In genomic region chr11:102480897-102481296, GRCm38 (mm10) we compare ENCODE assay signal across 20 mouse cellular contexts. TPM values are rescaled to one million over a fixed set of nuclear protein-coding genes. Genes with fewer than 3 reads are reported as not detected.
DNase-seq lines count a peak whose midpoint lies in the region; ATAC-seq and TF ChIP-seq lines count a peak whose summit lies in the region.
"Had no signal": no experiment of that assay in that cellular context is flagged by ENCODE, and none has a peak within 500 bp of the region (broad histone marks: within the 10 kb centered on the region; RNA-seq: fewer than 3 reads in every experiment).

No protein-coding gene starts in this region.

- H3K4me1 ChIP-seq in kidney, postnatal 0 days (replicated peaks; ENCODE audit: insufficient read depth, low read length), result no peaks in the 10 kb centered on the region
- no peaks in the 10 kb centered on the region for H3K4me1 ChIP-seq in midbrain, embryonic 14.5 days (ENCODE audit: control insufficient read depth, insufficient read depth, low read length)
- H3K4me1 ChIP-seq in midbrain, embryonic 13.5 days (replicated peaks), result no peaks in the 10 kb centered on the region
- no peaks in the 10 kb centered on the region for H3K4me1 ChIP-seq in cortical plate, adult 2 months (ENCODE audit: control insufficient read depth, insufficient read depth, low read length)
- H3K4me1 ChIP-seq: forebrain, embryonic 15.5 days; heart, embryonic 15.5 days; limb, embryonic 15.5 days; midbrain, embryonic 10.5 days had no signal

- no peak overlapping the region for H3K4me2 ChIP-seq in kidney, postnatal 0 days (ENCODE audit: low read length)
- no peak overlapping the region for H3K4me2 ChIP-seq in midbrain, embryonic 14.5 days (ENCODE audit: low read length)
- H3K4me2 ChIP-seq in midbrain, embryonic 13.5 days (replicated peaks), result no peak overlapping the region
- H3K4me2 ChIP-seq: forebrain, embryonic 15.5 days; heart, embryonic 15.5 days; hindbrain, embryonic 14.5 days; limb, embryonic 15.5 days had no signal

- peaks cover 46% of the 10 kb centered on the region for H3K36me3 ChIP-seq in kidney, postnatal 0 days (ENCODE audit: insufficient read depth, low read length)
- H3K36me3 ChIP-seq in midbrain, embryonic 14.5 days (ENCODE audit: control insufficient read depth, insufficient read depth, low read length), result peaks cover 74% of the 10 kb centered on the region
- peaks cover 78% of the 10 kb centered on the region for H3K36me3 ChIP-seq in midbrain, embryonic 13.5 days

- no peaks in the 10 kb centered on the region for H3K27me3 ChIP-seq in kidney, postnatal 0 days (ENCODE audit: insufficient read depth, low read length)
- H3K27me3 ChIP-seq in midbrain, embryonic 14.5 days (ENCODE audit: control insufficient read depth, insufficient read depth, low read length), result no peaks in the 10 kb centered on the region
- no peaks in the 10 kb centered on the region for H3K27me3 ChIP-seq in midbrain, embryonic 13.5 days
- H3K27me3 ChIP-seq: forebrain, embryonic 15.5 days; heart, embryonic 15.5 days; limb, embryonic 15.5 days had no signal

- WGBS in kidney, postnatal 0 days, result 95% methylated on average over 4 of the region's 4 CpGs
- 80% methylated on average over 4 of the region's 4 CpGs for WGBS in midbrain, embryonic 14.5 days
- WGBS in midbrain, embryonic 13.5 days, result 86% methylated on average over 4 of the region's 4 CpGs

- no peak for TF ChIP-seq POLR2A in cortical plate, adult 2 months (IDR thresholded peaks at IDR 0.05; ENCODE audit: extremely low read depth, insufficient read depth, low read length)

- peak; percentile 47; the same call in 1 of the 2 replicates for ATAC-seq in frontal cortex, adult (ENCODE audit: low TSS enrichment)
- no peak for ATAC-seq in kidney, postnatal 0 days (replicated peaks; ENCODE audit: low FRiP score, low read depth)
- ATAC-seq in midbrain, embryonic 14.5 days (ENCODE audit: low FRiP score, low TSS enrichment), result no peak
- ATAC-seq in midbrain, embryonic 13.5 days, result no peak
- ATAC-seq: forebrain, embryonic 15.5 days had no signal

- H3K9me3 ChIP-seq in kidney, postnatal 0 days (replicated peaks; ENCODE audit: low read length), result no peaks in the 10 kb centered on the region
- H3K9me3 ChIP-seq in midbrain, embryonic 14.5 days (ENCODE audit: control insufficient read depth, low read length), result no peaks in the 10 kb centered on the region
- no peaks in the 10 kb centered on the region for H3K9me3 ChIP-seq in midbrain, embryonic 13.5 days
- H3K9me3 ChIP-seq: forebrain, embryonic 15.5 days; heart, embryonic 15.5 days; limb, embryonic 15.5 days; midbrain, embryonic 10.5 days had no signal

- peak; percentile 63 for TF ChIP-seq CTCF in kidney, postnatal 0 days (IDR thresholded peaks at IDR 0.05; ENCODE audit: low read depth)
- peak; percentile 31; the same call in 1 of the 2 replicates for TF ChIP-seq CTCF in cortical plate, adult 2 months (IDR thresholded peaks at IDR 0.05; ENCODE audit: extremely low read depth, insufficient read depth, low read length)

- H3K4me3 ChIP-seq in kidney, postnatal 0 days (replicated peaks; ENCODE audit: low read depth, low read length), result no peak overlapping the region
- H3K4me3 ChIP-seq in midbrain, embryonic 14.5 days (replicated peaks; ENCODE audit: low read depth, low read length), result no peak overlapping the region
- H3K4me3 ChIP-seq in midbrain, embryonic 13.5 days (replicated peaks), result no peak overlapping the region
- H3K4me3 ChIP-seq in cortical plate, adult 2 months (ENCODE audit: insufficient read depth, low read length), result no peak overlapping the region
- H3K4me3 ChIP-seq: forebrain, embryonic 15.5 days; heart, embryonic 15.5 days; limb, embryonic 15.5 days; midbrain, embryonic 10.5 days had no signal

- DNase-seq in frontal cortex, adult 2 months (ENCODE audit: extremely low spot score in 1 of 2, low spot score in 1 of 2), result no peak
- DNase-seq in kidney, postnatal 0 days (ENCODE audit: low spot score), result peak; percentile 19
- DNase-seq in kidney, adult 9 months, result no peak
- peak; percentile 17 for DNase-seq in midbrain, embryonic 14.5 days
- no peak for DNase-seq in natural killer cell, adult 2 months (ENCODE audit: low spot score in 2 of 2)
- DNase-seq: adrenal gland, postnatal 25 days; B cell, adult 2 months; cerebellum, postnatal 14 days; gastrocnemius, postnatal 10 days; kidney, adult 8-10 months; lung, postnatal 10 days; right cerebral cortex, adult 18-20 months had no signal

- H3K9ac ChIP-seq in kidney, postnatal 0 days (ENCODE audit: low read depth, low read length), result no peak overlapping the region
- no peak overlapping the region for H3K9ac ChIP-seq in midbrain, embryonic 14.5 days (replicated peaks; ENCODE audit: low read length)
- no peak overlapping the region for H3K9ac ChIP-seq in midbrain, embryonic 13.5 days (replicated peaks)
- H3K9ac ChIP-seq: forebrain, embryonic 15.5 days; heart, embryonic 15.5 days; hindbrain, embryonic 14.5 days; limb, embryonic 15.5 days had no signal

- no peak overlapping the region for H3K27ac ChIP-seq in kidney, postnatal 0 days
- H3K27ac ChIP-seq in midbrain, embryonic 14.5 days (replicated peaks; ENCODE audit: low read depth, low read length), result no peak overlapping the region
- H3K27ac ChIP-seq in midbrain, embryonic 13.5 days, result no peak overlapping the region
- no peak overlapping the region for H3K27ac ChIP-seq in cortical plate, adult 2 months (ENCODE audit: insufficient read depth, low read length)
- H3K27ac ChIP-seq: forebrain, embryonic 15.5 days; heart, embryonic 15.5 days; hindbrain, embryonic 14.5 days; limb, embryonic 15.5 days; midbrain, embryonic 10.5 days had no signal

RNA-seq across cellular contexts. Expression of gene Itga2b, which starts 11.0 kb away (rescaled TPM):
- 4.5 and 5.3 TPM in 2 replicates for polyA plus RNA-seq in frontal cortex, adult 2 months (2012; rRNA removed)
- 12.1 and 12.9 TPM in 2 replicates for polyA plus RNA-seq in kidney, postnatal 0 days (2015; fragmentation: Nextera tagmentation; extraction: Ambion mirVana)
- 5.4 and 7.7 TPM in 2 replicates for polyA plus RNA-seq in midbrain, embryonic 14.5 days (2014; fragmentation: Nextera tagmentation; extraction: Ambion mirVana)
- polyA plus RNA-seq in midbrain, embryonic 13.5 days (2015; fragmentation: Nextera tagmentation; extraction: Ambion mirVana), result 4.9 and 6.0 TPM in 2 replicates
- polyA plus RNA-seq in cortical plate, adult 2 months (2012; rRNA removed), result 4.1 and 4.9 TPM in 2 replicates

RNA-seq across cellular contexts. Expression of gene Fam171a2, which starts 33.4 kb away (rescaled TPM):
- 69.6 and 70.0 TPM in 2 replicates for polyA plus RNA-seq in frontal cortex, adult 2 months (2012; rRNA removed)
- polyA plus RNA-seq in kidney, postnatal 0 days (2015; fragmentation: Nextera tagmentation; extraction: Ambion mirVana), result 5.9 and 6.4 TPM in 2 replicates
- 28.6 and 50.4 TPM in 2 replicates for polyA plus RNA-seq in midbrain, embryonic 14.5 days (2014; fragmentation: Nextera tagmentation; extraction: Ambion mirVana)
- 10.9 and 18.4 TPM in 2 replicates for polyA plus RNA-seq in midbrain, embryonic 13.5 days (2015; fragmentation: Nextera tagmentation; extraction: Ambion mirVana)
- 77.9 and 78.3 TPM in 2 replicates for polyA plus RNA-seq in cortical plate, adult 2 months (2012; rRNA removed)

RNA-seq across cellular contexts. Expression of gene Grn, which starts 50.8 kb away (rescaled TPM):
- 70.9 and 78.2 TPM in 2 replicates for polyA plus RNA-seq in frontal cortex, adult 2 months (2012; rRNA removed)
- polyA plus RNA-seq in kidney, postnatal 0 days (2015; fragmentation: Nextera tagmentation; extraction: Ambion mirVana), result 191 and 209 TPM in 2 replicates
- polyA plus RNA-seq in midbrain, embryonic 14.5 days (2014; fragmentation: Nextera tagmentation; extraction: Ambion mirVana), result 33.1 and 45.5 TPM in 2 replicates
- polyA plus RNA-seq in midbrain, embryonic 13.5 days (2015; fragmentation: Nextera tagmentation; extraction: Ambion mirVana), result 57.4 and 61.8 TPM in 2 replicates
- 64.6 and 67.2 TPM in 2 replicates for polyA plus RNA-seq in cortical plate, adult 2 months (2012; rRNA removed)

Comparison
In these comparisons a context has a peak if more than half of its experiments do, and no peak if none do; other contexts are left out.
1. DNase-seq: peak in kidney, postnatal 0 days (single experiment) and midbrain, embryonic 14.5 days (single experiment); none in frontal cortex, adult 2 months (0 of 2), kidney, adult 9 months (single experiment) and natural killer cell, adult 2 months (0 of 2).